Mouse (Mus musculus) B cell, adult 2 months (primary cell): Measurements from ENCODE around the gene Fli1.
A peak's percentile ranks its signal among the peaks of the same experiment; 100 is the strongest.

ENCODE experiments used
- DNase-seq, 2 experiments: peaks; one replicate each; pipeline ENCODE4 v3.0.0; 2022

Gene Fli1

DNA sequence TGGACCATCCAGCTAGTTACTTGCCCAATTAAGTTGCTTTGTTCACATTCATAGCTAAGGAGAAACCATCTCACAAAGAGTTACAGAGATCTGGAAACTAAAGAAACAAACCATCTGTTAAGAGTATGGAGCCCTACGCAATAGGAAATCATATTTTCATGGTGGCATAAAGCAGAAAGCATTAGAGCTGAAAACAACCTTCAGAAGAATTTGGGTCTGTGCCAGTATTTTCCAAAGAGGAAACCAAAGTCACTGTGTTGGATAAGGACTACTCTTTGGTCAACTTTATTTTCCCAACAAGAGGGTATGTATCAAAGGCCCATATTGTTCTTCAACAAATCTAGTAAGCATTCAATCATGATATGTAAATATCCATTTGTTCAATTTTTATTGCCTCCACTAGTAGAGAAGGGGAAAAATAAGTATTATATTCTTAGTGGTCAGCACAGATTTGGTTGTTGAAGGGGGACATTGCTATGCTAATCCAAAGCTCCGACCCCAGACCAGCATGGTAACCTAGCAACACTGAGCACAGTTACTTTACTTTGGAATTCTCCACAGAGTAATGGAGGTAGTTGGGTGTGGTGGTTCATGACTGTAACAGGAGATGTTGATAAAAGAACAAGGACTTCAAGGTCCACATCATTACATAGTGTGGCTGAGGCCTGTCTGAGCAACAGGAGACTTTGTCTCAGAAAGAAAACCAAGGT, 20.0 kb downstream of the Fli1 start:
- DNase-seq = no peak

DNA sequence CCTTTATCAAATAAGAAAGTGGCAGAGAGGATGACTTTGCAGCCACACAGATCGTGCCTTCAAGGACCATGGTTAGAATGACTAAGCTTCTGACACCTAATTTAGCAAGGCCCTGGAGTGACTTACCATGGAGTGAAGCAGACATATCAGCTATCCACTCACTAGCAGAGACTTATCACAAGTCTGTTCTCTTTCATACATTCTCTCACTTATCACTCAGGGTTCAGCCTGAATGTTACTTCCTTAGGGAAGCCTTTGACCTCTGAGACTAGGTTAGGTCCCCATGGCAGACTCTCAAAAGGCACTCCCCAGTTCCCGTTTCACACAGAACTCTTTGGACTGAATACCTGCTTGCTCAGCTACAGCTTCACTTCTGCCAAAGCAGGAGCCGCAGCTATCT, 21.3 kb downstream of the Fli1 start:
- DNase-seq = no peak

DNA sequence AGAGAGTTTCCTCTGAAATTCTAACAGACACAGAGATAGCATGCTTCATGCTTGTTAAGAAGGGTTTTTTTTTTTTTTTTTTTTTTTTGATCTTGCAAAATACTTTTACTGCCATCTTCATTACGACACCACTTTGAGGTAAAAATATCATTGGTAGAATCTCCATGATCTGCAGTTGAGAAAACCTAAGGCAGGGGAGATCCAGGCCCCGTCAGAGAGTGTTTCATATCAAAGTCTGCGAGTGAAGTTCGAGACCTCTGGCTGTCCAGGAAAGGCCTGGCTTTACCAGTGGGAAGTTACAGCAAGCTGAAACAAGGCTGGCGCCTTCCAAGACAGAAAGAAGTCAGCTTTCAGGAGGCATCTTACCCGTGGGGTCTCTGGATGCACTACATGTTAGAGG, 21.8 kb downstream of the Fli1 start:
- no peak for DNase-seq

GRCm38 (mm10) chr9:32519101-32520051, 23.3 kb downstream of the Fli1 start:
- no peak for DNase-seq

DNA sequence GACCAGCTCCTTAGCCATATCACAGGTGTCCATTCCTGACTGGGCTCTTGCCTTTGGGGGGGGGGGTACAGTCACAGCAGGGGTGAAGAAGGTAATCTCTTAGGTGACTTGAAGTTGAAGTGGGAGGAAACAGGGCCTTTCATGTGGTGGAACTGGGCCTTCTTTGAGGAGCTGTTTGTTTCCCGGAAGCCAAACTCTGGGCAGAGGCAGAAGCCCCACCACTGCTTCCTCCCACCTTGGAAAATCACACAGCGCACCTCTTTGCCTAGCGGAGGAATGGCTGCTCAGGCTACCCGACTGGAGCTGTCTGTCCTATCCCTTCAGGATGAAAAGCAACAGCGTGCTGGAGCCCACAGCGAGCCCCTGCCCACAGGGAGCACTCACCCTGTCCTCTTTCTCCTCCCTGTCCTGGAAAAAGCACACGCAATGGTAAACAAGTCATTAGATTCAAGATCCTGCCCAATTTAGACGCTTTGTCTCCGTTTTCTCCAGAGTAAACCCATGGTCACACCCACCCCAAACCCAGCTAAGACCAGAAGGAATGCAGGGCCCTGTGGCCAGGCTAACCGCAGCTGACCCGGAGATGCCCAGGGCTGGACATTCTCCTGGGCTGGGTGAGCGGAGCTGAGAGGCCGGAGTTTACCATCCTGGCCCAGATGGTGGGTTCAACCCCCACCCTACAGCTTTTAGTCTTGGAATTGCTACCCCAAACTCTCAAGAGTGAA, 24.1 kb downstream of the Fli1 start:
- no peak for DNase-seq

- DNase-seq = peak; percentile 55 to 63
Measured at GRCm38 (mm10) chr9:32516691-32517090, 26.0 kb downstream of the Fli1 start.

GRCm38 (mm10) chr9:32515894-32516686, 26.6 kb downstream of the Fli1 start:
- DNase-seq = peak; percentile 73 to 76

GRCm38 (mm10) chr9:32514406-32515058, 28.1 kb downstream of the Fli1 start:
- no peak for DNase-seq

- DNase-seq = no peak
Measured at GRCm38 (mm10) chr9:32513471-32513870, 29.2 kb downstream of the Fli1 start.

- DNase-seq = no peak
Measured at GRCm38 (mm10) chr9:32510454-32511263, 32.0 kb downstream of the Fli1 start.

- peak; percentile 76 to 79 for DNase-seq
Measured at GRCm38 (mm10) chr9:32509706-32510156, 32.9 kb downstream of the Fli1 start.

DNA sequence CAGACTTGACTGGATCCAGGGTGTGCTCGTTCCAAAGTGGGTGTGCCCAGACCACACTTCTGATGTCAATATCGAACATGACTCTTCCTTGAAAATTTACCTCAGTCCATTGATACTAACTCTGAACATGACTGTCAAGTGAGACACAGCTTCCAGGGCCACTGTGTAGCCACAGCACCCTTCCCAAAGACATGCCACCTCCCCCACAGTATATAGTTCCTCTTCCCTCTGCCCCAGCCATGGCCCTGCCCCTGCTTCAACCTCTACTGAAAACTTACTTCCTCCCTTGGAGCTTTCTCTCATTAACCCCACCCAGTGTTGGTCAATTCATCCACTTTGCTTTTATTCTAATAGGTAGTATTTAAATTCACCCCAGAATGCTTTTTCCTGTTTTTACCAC, 34.0 kb downstream of the Fli1 start:
- DNase-seq = peak; percentile 83 to 89

DNA sequence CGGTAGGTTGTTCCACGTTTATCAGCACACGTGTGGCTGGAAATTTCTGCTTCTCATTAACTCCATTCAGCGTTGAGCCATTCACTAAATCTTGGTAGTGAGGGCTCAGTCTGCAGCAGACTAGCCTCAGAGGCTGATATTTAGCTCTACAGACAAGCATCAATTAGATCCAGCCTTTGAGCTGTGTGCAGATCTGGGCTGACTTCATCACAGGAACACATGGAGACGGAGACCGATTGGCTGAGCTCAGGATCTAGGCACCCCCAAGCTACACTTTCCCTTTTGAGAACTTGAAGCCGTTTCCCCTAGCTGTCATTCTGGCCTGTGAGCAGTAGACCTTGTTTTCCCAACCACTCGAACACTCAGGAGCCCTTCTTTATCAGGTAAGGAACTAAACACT, 34.5 kb downstream of the Fli1 start:
- no peak for DNase-seq

- DNase-seq = peak; percentile 63 to 73
Measured at GRCm38 (mm10) chr9:32506866-32507861, 35.5 kb downstream of the Fli1 start.

- DNase-seq = no peak
Measured at GRCm38 (mm10) chr9:32506161-32506560, 36.5 kb downstream of the Fli1 start.

- DNase-seq = no peak
Measured at GRCm38 (mm10) chr9:32505460-32506075, 37.1 kb downstream of the Fli1 start.

DNA sequence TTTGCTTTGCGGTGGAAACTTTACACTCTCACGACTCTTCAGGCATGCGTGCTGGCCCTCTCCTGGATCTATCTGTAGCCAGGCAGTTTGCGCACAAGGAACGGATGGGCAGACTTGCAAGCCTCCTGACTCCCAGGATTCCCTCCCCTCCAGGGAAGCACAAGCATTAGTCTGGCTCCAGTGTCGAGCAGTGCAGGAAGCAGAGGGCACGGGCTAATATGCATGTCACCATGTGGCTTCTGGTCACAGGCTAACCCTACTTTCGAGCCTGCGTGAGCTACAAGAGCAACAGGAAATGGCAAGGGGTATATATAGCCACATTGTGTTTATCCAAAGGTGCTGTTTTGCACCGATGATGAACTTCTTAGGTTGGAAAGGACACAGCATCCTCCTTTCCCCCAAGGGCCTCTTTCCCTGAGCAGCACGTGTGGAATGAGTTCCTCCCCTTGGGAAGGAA, 38.6 kb downstream of the Fli1 start:
- peak; percentile 61 to 62 for DNase-seq

- DNase-seq = no peak
Measured at GRCm38 (mm10) chr9:32503423-32503822, 39.2 kb downstream of the Fli1 start.
